Mouse (Mus musculus) MEL (cell line): ENCODE results near the gene Mfsd2b. TPM values are rescaled to one million over a fixed set of nuclear protein-coding genes. Genes with fewer than 3 reads are reported as not detected.

ENCODE experiments used
- DNase-seq: peaks from one replicate; pipeline ENCODE4 v3.0.0; 2011; ENCODE audit warnings: low read depth, low spot score
- H3K27ac ChIP-seq: 2 replicates; pipeline ENCODE4 v1.5.1; 2012; ENCODE audit warnings: low read depth, mild to moderate bottlenecking, control low read depth, low read length, moderate library complexity; ENCODE audit not compliant: control insufficient read depth
- H3K27me3 ChIP-seq, 2 experiments: fragments of 150-350 bp in 1 of 2; sonication (generic) in 1 of 2; 2 replicates each; pipeline ENCODE4 v1.6.1; 2012; ENCODE audit warnings: low read length in 2 of 2, mild to moderate bottlenecking in 2 of 2, improper control_type of control experiment in 1 of 2, moderate library complexity in 1 of 2; ENCODE audit not compliant: insufficient read depth in 2 of 2, control insufficient read depth in 1 of 2
- H3K36me3 ChIP-seq, 2 experiments: 2 replicates each; pipeline ENCODE4 v1.6.1; 2012 to 2014; ENCODE audit warnings: low read length in 2 of 2, improper control_type of control experiment in 1 of 2, inconsistent platforms in 1 of 2, mild to moderate bottlenecking in 1 of 2; ENCODE audit not compliant: insufficient read depth in 2 of 2, control insufficient read depth in 1 of 2
- H3K4me1 ChIP-seq, 2 experiments: fragments of 150-350 bp in 1 of 2; sonication (generic) in 1 of 2; 2 replicates each; pipeline ENCODE4 v1.6.1; 2012; ENCODE audit warnings: low read length in 2 of 2, improper control_type of control experiment in 1 of 2, mild to moderate bottlenecking in 1 of 2; ENCODE audit not compliant: insufficient read depth in 2 of 2, control insufficient read depth in 1 of 2
- H3K4me3 ChIP-seq, 2 experiments: fragments of 150-350 bp in 1 of 2; sonication (generic) in 1 of 2; 2 replicates each; pipeline ENCODE4 v1.5.1; 2012; ENCODE audit warnings: low read depth in 2 of 2, low read length in 2 of 2, mild to moderate bottlenecking in 2 of 2, moderate library complexity in 2 of 2, control low read depth in 1 of 2, improper control_type of control experiment in 1 of 2; ENCODE audit not compliant: control insufficient read depth in 1 of 2, insufficient read depth in 1 of 2
- H3K79me2 ChIP-seq: 2 replicates; pipeline ENCODE4 v1.6.1; 2012; ENCODE audit warnings: mild to moderate bottlenecking, low read length, moderate library complexity; ENCODE audit not compliant: control insufficient read depth, poor library complexity, insufficient read depth
- H3K9ac ChIP-seq: 2 replicates; pipeline ENCODE4 v1.6.1; 2012; ENCODE audit warnings: low read depth, mild to moderate bottlenecking, control low read depth, low read length, moderate library complexity; ENCODE audit not compliant: control insufficient read depth, poor library complexity, severe bottlenecking
- H3K9me3 ChIP-seq: fragments of 150-350 bp; sonication (generic); replicated peaks from 2 replicates; pipeline ENCODE4 v1.6.1; 2012; ENCODE audit warnings: mild to moderate bottlenecking, low read length, improper control_type of control experiment, moderate library complexity; ENCODE audit not compliant: insufficient read depth
- BHLHE40 ChIP-seq: IDR thresholded peaks from 2 replicates; pipeline ENCODE4 v1.6.1; 2012; ENCODE audit warnings: low read depth, mild to moderate bottlenecking, inconsistent platforms, low read length, improper control_type of control experiment, borderline replicate concordance
- CHD1 ChIP-seq: IDR thresholded peaks from 2 replicates; pipeline ENCODE4 v1.6.1; 2012; ENCODE audit warnings: low read depth, mild to moderate bottlenecking, inconsistent platforms, low read length, improper control_type of control experiment
- CHD2 ChIP-seq: IDR thresholded peaks from 2 replicates; pipeline ENCODE4 v1.6.1; 2011; ENCODE audit warnings: low read length, improper control_type of control experiment
- ELF1 ChIP-seq: IDR thresholded peaks from 2 replicates; pipeline ENCODE4 v1.6.1; 2014; ENCODE audit warnings: low read depth, mild to moderate bottlenecking, inconsistent platforms, low read length, improper control_type of control experiment, moderate library complexity
- EP300 ChIP-seq, 2 experiments: IDR thresholded peaks; 2 replicates each; pipeline ENCODE4 v1.6.1; 2011; ENCODE audit warnings: improper control_type of control experiment in 2 of 2, low read length in 2 of 2, low read depth in 1 of 2, mild to moderate bottlenecking in 1 of 2
- ETS1 ChIP-seq: IDR thresholded peaks from 2 replicates; pipeline ENCODE4 v1.6.1; 2012; ENCODE audit warnings: low read depth, mild to moderate bottlenecking, inconsistent platforms, low read length, improper control_type of control experiment, moderate library complexity
- GABPA ChIP-seq: IDR thresholded peaks from 2 replicates; pipeline ENCODE4 v1.6.1; 2012; ENCODE audit warnings: low read depth, mild to moderate bottlenecking, inconsistent platforms, low read length, improper control_type of control experiment, moderate library complexity
- GATA1 ChIP-seq: IDR thresholded peaks from 2 replicates; pipeline ENCODE4 v1.6.1; 2011; ENCODE audit warnings: low read depth, low read length, improper control_type of control experiment
- HCFC1 ChIP-seq: IDR thresholded peaks from 2 replicates; pipeline ENCODE4 v1.6.1; 2012; ENCODE audit warnings: low read depth, mild to moderate bottlenecking, inconsistent platforms, low read length, improper control_type of control experiment, moderate library complexity
- JUND ChIP-seq: IDR thresholded peaks from 2 replicates; pipeline ENCODE4 v1.6.1; 2011; ENCODE audit warnings: low read depth, mild to moderate bottlenecking, improper control_type of control experiment, low read length
- KAT2A ChIP-seq: conservative IDR thresholded peaks from 2 replicates; pipeline ENCODE4 v1.6.1; 2012; ENCODE audit warnings: low read depth, low read length, improper control_type of control experiment, inconsistent platforms
- MAX ChIP-seq: IDR thresholded peaks from 2 replicates; pipeline ENCODE4 v1.6.1; 2011; ENCODE audit warnings: low read length, improper control_type of control experiment
- MAZ ChIP-seq: IDR thresholded peaks from 2 replicates; pipeline ENCODE4 v1.6.1; 2012; ENCODE audit warnings: low read depth, mild to moderate bottlenecking, inconsistent platforms, low read length, improper control_type of control experiment
- MEF2A ChIP-seq: IDR thresholded peaks from 2 replicates; pipeline ENCODE4 v1.6.1; 2014; ENCODE audit warnings: low read depth, mild to moderate bottlenecking, inconsistent platforms, low read length, improper control_type of control experiment; ENCODE audit not compliant: poor library complexity, insufficient replicate concordance, severe bottlenecking; ENCODE audit errors: extremely low read depth
- MXI1 ChIP-seq: IDR thresholded peaks from 2 replicates; pipeline ENCODE4 v1.6.1; 2011; ENCODE audit warnings: mild to moderate bottlenecking, low read depth, low read length, improper control_type of control experiment
- MYC ChIP-seq: IDR thresholded peaks from 2 replicates; pipeline ENCODE4 v1.6.1; 2011; ENCODE audit warnings: low read depth, mild to moderate bottlenecking, low read length, improper control_type of control experiment, moderate library complexity
- NELFE ChIP-seq: IDR thresholded peaks from 2 replicates; pipeline ENCODE4 v1.6.1; 2011; ENCODE audit warnings: low read depth, low read length, improper control_type of control experiment
- NRF1 ChIP-seq: IDR thresholded peaks from 2 replicates; pipeline ENCODE4 v1.6.1; 2014; ENCODE audit warnings: low read depth, mild to moderate bottlenecking, inconsistent platforms, low read length, improper control_type of control experiment, moderate library complexity; ENCODE audit not compliant: poor library complexity, insufficient read depth, severe bottlenecking
- POLR2A ChIP-seq, 2 experiments: IDR thresholded peaks; 2 replicates each; pipeline ENCODE4 v1.6.1; 2011 to 2012; ENCODE audit warnings: low read length in 2 of 2, mild to moderate bottlenecking in 2 of 2, control low read depth in 1 of 2, improper control_type of control experiment in 1 of 2, low read depth in 1 of 2, moderate library complexity in 1 of 2; ENCODE audit not compliant: control insufficient read depth in 1 of 2, insufficient read depth in 1 of 2, poor library complexity in 1 of 2
- POLR2AphosphoS2 ChIP-seq: IDR thresholded peaks from 2 replicates; pipeline ENCODE4 v1.6.1; 2011; ENCODE audit warnings: low read length, improper control_type of control experiment
- POLR2AphosphoS5 ChIP-seq: IDR thresholded peaks from 2 replicates; pipeline ENCODE4 v1.6.1; 2012; ENCODE audit warnings: low read depth, borderline replicate concordance, mild to moderate bottlenecking, inconsistent platforms, low read length, moderate library complexity, mixed read lengths
- RAD21 ChIP-seq: IDR thresholded peaks from 2 replicates; pipeline ENCODE4 v1.6.1; 2011; ENCODE audit warnings: mild to moderate bottlenecking, low read depth, low read length, improper control_type of control experiment
- RCOR1 ChIP-seq: IDR thresholded peaks from 2 replicates; pipeline ENCODE4 v1.6.1; 2012; ENCODE audit warnings: low read depth, mild to moderate bottlenecking, inconsistent platforms, low read length, improper control_type of control experiment
- SIN3A ChIP-seq: IDR thresholded peaks from 2 replicates; pipeline ENCODE4 v1.6.1; 2012; ENCODE audit warnings: low read length, improper control_type of control experiment, inconsistent platforms
- SMC3 ChIP-seq: IDR thresholded peaks from 2 replicates; pipeline ENCODE4 v1.6.1; 2011; ENCODE audit warnings: low read depth, low read length, improper control_type of control experiment
- TAL1 ChIP-seq: IDR thresholded peaks from 2 replicates; pipeline ENCODE4 v1.6.1; 2012; ENCODE audit warnings: mild to moderate bottlenecking, inconsistent platforms, low read length, moderate library complexity, mixed read lengths
- TBP ChIP-seq: IDR thresholded peaks from 2 replicates; pipeline ENCODE4 v1.8.0; 2011; ENCODE audit warnings: low read depth, low read length, improper control_type of control experiment
- TCF12 ChIP-seq: IDR thresholded peaks from 2 replicates; pipeline ENCODE4 v1.6.1; 2014; ENCODE audit warnings: low read depth, mild to moderate bottlenecking, inconsistent platforms, low read length, improper control_type of control experiment, moderate library complexity
- UBTF ChIP-seq: IDR thresholded peaks from 2 replicates; pipeline ENCODE4 v1.6.1; 2012; ENCODE audit warnings: low read depth, mild to moderate bottlenecking, inconsistent platforms, low read length, improper control_type of control experiment, moderate library complexity, borderline replicate concordance; ENCODE audit not compliant: insufficient read depth
- USF1 ChIP-seq: IDR thresholded peaks from 2 replicates; pipeline ENCODE4 v1.6.1; 2014; ENCODE audit warnings: low read depth, mild to moderate bottlenecking, inconsistent platforms, low read length, improper control_type of control experiment, moderate library complexity
- ZMIZ1 ChIP-seq: IDR thresholded peaks from 2 replicates; pipeline ENCODE4 v1.6.1; 2012; ENCODE audit warnings: low read depth, mild to moderate bottlenecking, inconsistent platforms, low read length, improper control_type of control experiment, moderate library complexity
- polyA plus RNA-seq, 2 experiments: library from polyadenylated mRNA; stranded (reverse) in 1 of 2; unstranded in 1 of 2; fragments of >175 nt in 1 of 2; fragments of >200 nt in 1 of 2; gene quantifications; 2 replicates each; pipeline versions ENCODE4 v1.2.1 to v1.2.4; 2012; ENCODE audit warnings: low replicate concordance in 2 of 2, low read depth in 1 of 2; ENCODE audit not compliant: insufficient read length in 2 of 2, insufficient read depth in 1 of 2, missing spikeins in 1 of 2
- total RNA-seq: library from RNA; depleted of rRNA; stranded (reverse); fragments of 300-350 nt; gene quantifications from 2 replicates; pipeline ENCODE4 v1.2.3, GENCODE M21; 2012; rRNA removed

Mfsd2b gene
- 16.9 and 31.9 TPM in 2 replicates for total RNA-seq
- 100 to 1,000 TPM in 1 of 2 experiments, not detected in 1; 117 TPM for polyA plus RNA-seq

DNA sequence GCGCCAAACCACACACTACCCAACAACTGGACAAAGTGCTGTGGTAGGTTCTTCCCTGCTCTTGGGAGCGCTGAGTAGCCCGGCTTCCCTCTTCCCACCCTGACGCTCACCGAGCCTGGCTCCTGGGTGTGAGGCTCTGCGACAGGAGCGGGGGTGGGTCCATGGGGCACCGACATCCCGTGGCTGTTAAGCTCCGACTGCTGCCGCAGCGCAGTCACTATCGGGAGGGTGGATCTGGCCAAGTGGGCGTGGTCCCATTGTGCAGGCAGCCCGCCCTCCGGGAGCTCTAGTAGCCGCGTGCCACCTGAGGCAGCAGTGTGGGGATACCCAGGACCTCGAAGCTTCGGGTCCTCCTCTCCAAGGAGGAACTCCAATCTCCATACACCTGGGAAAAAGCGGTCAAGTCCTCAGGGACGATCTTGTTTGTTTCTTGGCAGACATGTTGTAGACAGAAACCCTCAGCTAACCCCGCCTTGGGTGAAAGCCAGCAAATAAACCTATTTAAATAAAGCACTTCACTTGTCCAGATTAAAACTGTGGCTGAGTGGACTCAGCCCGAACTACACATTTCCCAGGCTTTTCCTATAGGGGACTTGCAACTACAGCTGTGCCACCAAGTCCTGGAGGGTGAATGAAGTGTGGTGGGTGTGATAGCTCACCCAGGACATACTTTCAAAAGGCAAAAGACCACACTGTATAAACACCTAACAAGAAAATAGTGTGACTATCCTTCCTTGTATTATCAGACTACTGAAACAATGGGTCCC lies at the start of gene Mfsd2b:
Gene Mfsd2b, minus strand, starts transcription at position 199 of the 767 bp plus-strand sequence.
- H3K9ac ChIP-seq = peak within 1 kb of the TSS; percentile 84
- H3K27me3 ChIP-seq = no peaks in the 10 kb centered on the region
- H3K4me1 ChIP-seq = peaks cover 16 to 34% of the 10 kb centered on the region in 2 experiments
- H3K27ac ChIP-seq = peak within 1 kb of the TSS; percentile 92
- DNase-seq = peak; percentile 95
- H3K79me2 ChIP-seq = peaks cover 5% of the 10 kb centered on the region
- peaks cover 0 to 24% of the 10 kb centered on the region in 2 experiments; a peak in 3 of 4 replicates for H3K36me3 ChIP-seq
- no peaks in the 10 kb centered on the region for H3K9me3 ChIP-seq
- H3K4me3 ChIP-seq = peak within 1 kb of the TSS; percentile 71 to 93
- no peak; the same call in 1 of the 2 replicates for TF ChIP-seq KAT2A
- no peak for TF ChIP-seq MYC
- TF ChIP-seq JUND = no peak
- peak; percentile 68 for TF ChIP-seq CHD1
- TF ChIP-seq NELFE = peak; percentile 92
- TF ChIP-seq BHLHE40 = peak; percentile 64; the same call in 1 of the 2 replicates
- TF ChIP-seq SMC3 = no peak
- TF ChIP-seq CHD2 = no peak
- TF ChIP-seq MXI1 = peak; percentile 89
- TF ChIP-seq ZMIZ1 = peak; percentile 93
- TF ChIP-seq UBTF = 0 out of 2 replicates have a peak, but pooled peaks have one; percentile 67
- TF ChIP-seq SIN3A = peak; percentile 88
- no peak for TF ChIP-seq MEF2A
- peak; percentile 96 for TF ChIP-seq MAX
- peak; percentile 68 for TF ChIP-seq GATA1
- TF ChIP-seq TBP = peak; percentile 74
- TF ChIP-seq POLR2AphosphoS5 = peak; percentile 81; the same call in 1 of the 2 replicates
- no peak for TF ChIP-seq GABPA
- peak; percentile 9; the same call in 1 of the 2 replicates for TF ChIP-seq ELF1
- TF ChIP-seq USF1 = peak; percentile 28; the same call in 1 of the 2 replicates
- TF ChIP-seq TAL1 = no peak
- peak; percentile 40; the same call in 1 of the 2 replicates for TF ChIP-seq HCFC1
- no peak for TF ChIP-seq RAD21
- TF ChIP-seq NRF1 = no peak
- TF ChIP-seq TCF12 = peak; percentile 83
- TF ChIP-seq POLR2A (IDR thresholded peaks at IDR 0.05; ENCODE audit: control insufficient read depth in 1 of 2, insufficient read depth in 1 of 2, low read depth in 1 of 2, low read length in 2 of 2, poor library complexity in 1 of 2) = peak; percentile 71 to 87; a peak in 3 of 4 replicates
- 0 out of 2 replicates have a peak, but pooled peaks have one; percentile 31 for TF ChIP-seq MAZ
- peak; percentile 98 for TF ChIP-seq POLR2AphosphoS2
- peak; percentile 56 to 62 for TF ChIP-seq EP300 (IDR thresholded peaks at IDR 0.05; ENCODE audit: low read depth in 1 of 2, low read length in 2 of 2)
- no peak for TF ChIP-seq RCOR1
- TF ChIP-seq ETS1 = peak; percentile 76
